Mouse (Mus musculus): ENCODE results near the gene Wdr37. TPM values are rescaled to one million over a fixed set of nuclear protein-coding genes. Genes with fewer than 3 reads are reported as not detected.

Wdr37 gene
- total RNA-seq, 2 experiments from 2014 or later: 67.8 to 69.3 TPM

GRCm38 (mm10) chr13:8770616-8771015, 101.1 kb downstream of the Wdr37 start:
- intact Hi-C loops (cut with DNase I): no loop called here
- no peak for DNase-seq

GRCm38 (mm10) chr13:8769654-8770227, 102.0 kb downstream of the Wdr37 start:
- DNase-seq: no peak
- intact Hi-C loops (cut with DNase I): no loop called here

GRCm38 (mm10) chr13:8760940-8761339, 110.8 kb downstream of the Wdr37 start:
- intact Hi-C loops (cut with DNase I): no loop called here
- no peak for DNase-seq

Small RNAs within 50 kb of the gene (microRNA-seq; reads per million reads assigned to microRNA genes)
- not detected for gene Gm22750

Other genes starting within 250 kb of the Wdr37 start
- 10 to 100 TPM; 74.3 to 90.3 TPM for gene Idi1, start 13.6 kb upstream of the Wdr37 start, total RNA-seq (2021)
- gene Gm9745, start 76.3 kb upstream of the Wdr37 start, total RNA-seq (2021): not detected
- not detected for gene Idi2, start 81.0 kb upstream of the Wdr37 start, total RNA-seq (2021)
- gene Gtpbp4, start 124.2 kb upstream of the Wdr37 start, total RNA-seq (2021): 10 to 100 TPM; 49.7 to 51.9 TPM
- 100 to 1,000 TPM in 1 of 2 experiments, 10 to 100 TPM in 1; 96.7 to 105 TPM for gene Larp4b, start 222.0 kb upstream of the Wdr37 start, total RNA-seq (2021)